Mouse (Mus musculus) liver, postnatal 0 days (tissue): ENCODE measurements at regions not wholly inside any gene's neighbourhood (a gene's known extent, or its start where the extent isn't known, plus 50 kb on each side); places are given as distances from the start of the nearest gene placed in this dataset.
A peak's percentile ranks its signal among the peaks of the same experiment; 100 is the strongest.

Experiments
- ATAC-seq: fragments of 200-750 bp; cut with Nextera tagmentation; 2 replicates; pipeline ENCODE4 v1.8.0; 2017; ENCODE audit warnings: mild to moderate bottlenecking, moderate library complexity
- DNase-seq: peaks from one replicate; pipeline ENCODE4 v3.0.0-alpha.2; 2016
- H3K27ac ChIP-seq: fragments of 300-500 bp; sonication (generic); 2 replicates; pipeline ENCODE4 v1.5.1; 2014; ENCODE audit warnings: antibody characterized with exemption, moderate library complexity, mild to moderate bottlenecking, low read depth
- H3K27me3 ChIP-seq: fragments of 300-500 bp; sonication (generic); 2 replicates; pipeline ENCODE4 v1.6.1; 2014; ENCODE audit warnings: low read length, control low read depth, mixed read lengths; ENCODE audit not compliant: insufficient read depth
- H3K36me3 ChIP-seq: fragments of 300-500 bp; sonication (generic); replicated peaks from 2 replicates; pipeline ENCODE4 v1.6.1; 2014; ENCODE audit warnings: mild to moderate bottlenecking, control low read depth, low read length, moderate library complexity, mixed read lengths; ENCODE audit not compliant: insufficient read depth
- H3K4me1 ChIP-seq: fragments of 300-500 bp; sonication (generic); 2 replicates; pipeline ENCODE4 v1.6.1; 2014; ENCODE audit warnings: antibody characterized with exemption, mild to moderate bottlenecking, control low read depth; ENCODE audit not compliant: insufficient read depth
- H3K4me2 ChIP-seq: fragments of 300-500 bp; sonication (generic); 2 replicates; pipeline ENCODE4 v1.6.1; 2014; ENCODE audit warnings: low read depth, mild to moderate bottlenecking, low read length, moderate library complexity, mixed read lengths
- H3K4me3 ChIP-seq: fragments of 300-500 bp; sonication (generic); 2 replicates; pipeline ENCODE4 v1.5.1; 2014; ENCODE audit warnings: low read depth, low read length
- H3K9ac ChIP-seq: fragments of 300-500 bp; sonication (generic); replicated peaks from 2 replicates; pipeline ENCODE4 v1.6.1; 2014; ENCODE audit warnings: mild to moderate bottlenecking, moderate library complexity
- H3K9me3 ChIP-seq: fragments of 300-500 bp; sonication (generic); 2 replicates; pipeline ENCODE4 v1.6.1; 2016; ENCODE audit warnings: mild to moderate bottlenecking, control low read depth, low read length, mixed read lengths
- CTCF ChIP-seq: sonication (generic); IDR thresholded peaks from 2 replicates; pipeline ENCODE4 v1.5.1; 2016; ENCODE audit warnings: antibody characterized with exemption, low read depth
- EP300 ChIP-seq: IDR thresholded peaks from 2 replicates; pipeline ENCODE4 v1.6.1; 2016; ENCODE audit warnings: antibody characterized with exemption, low read depth, mild to moderate bottlenecking
- WGBS: fragments of 180-500 bp; shearing (Covaris S2); extraction: QIAGEN DNeasy Blood & Tissue Kit; methylation state at CpG from one replicate; pipeline ENCODE4 v1.1.7; 2014; ENCODE audit not compliant: insufficient replicate concordance; 5-methylcytosine and 5-hydroxymethylcytosine counted together

DNA sequence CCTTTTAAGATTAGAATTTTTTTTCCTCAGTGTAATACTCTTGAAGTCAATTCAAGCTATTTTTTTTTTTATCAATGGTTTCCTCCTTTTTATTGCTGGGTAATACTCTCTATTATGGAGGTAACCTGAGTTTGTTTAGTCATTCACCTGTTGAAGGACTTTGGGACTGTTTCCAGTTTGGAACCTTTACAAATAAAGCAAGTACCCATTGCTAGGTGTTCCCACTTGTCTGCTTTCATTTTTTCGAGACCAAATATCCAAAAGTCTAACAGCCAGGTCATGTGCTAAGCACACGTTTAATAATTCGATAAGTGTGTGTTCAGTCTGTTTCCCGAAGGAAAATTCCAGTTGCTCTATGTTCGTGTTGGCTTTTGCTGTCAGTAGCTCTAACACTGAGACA, 67.6 kb downstream of the Lsm3 start:
- Histone ChIP-seq H3K27ac (no peak overlapping the region), H3K9ac (no peak overlapping the region), H3K9me3 (no peaks in the 10 kb centered on the region), H3K4me2 (no peak overlapping the region), H3K27me3 (no peaks in the 10 kb centered on the region), H3K36me3 (no peaks in the 10 kb centered on the region), H3K4me1 (0 out of 2 replicates have a peak, but pooled peaks cover 3% of the 10 kb centered on the region), H3K4me3 (no peak overlapping the region)
- ATAC-seq (no peak), DNase-seq (no peak)
- no peak for TF ChIP-seq CTCF
- no peak for TF ChIP-seq EP300
- WGBS = 77% methylated on average over 5 of the region's 5 CpGs

DNA sequence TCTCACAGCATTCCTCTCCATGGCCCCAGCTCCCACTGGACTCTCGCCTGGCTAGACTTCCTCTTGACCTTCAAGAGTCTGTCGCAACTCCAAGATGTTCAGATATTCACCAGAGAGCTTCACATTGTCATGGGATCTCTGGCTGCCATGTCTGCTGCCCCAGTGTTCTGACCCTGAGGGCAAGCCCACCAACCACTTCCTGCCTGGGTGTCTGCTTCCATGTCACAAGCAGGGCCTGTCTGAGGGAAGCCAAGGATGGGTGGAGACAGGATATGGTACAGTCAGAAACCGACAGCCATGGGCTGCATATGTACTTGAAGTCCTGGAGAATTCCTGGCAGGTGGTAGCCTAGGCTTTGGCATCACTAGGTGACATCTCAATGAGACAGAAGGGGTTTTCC, 69.8 kb downstream of the Lsm3 start:
- H3K27ac ChIP-seq = no peak overlapping the region
- DNase-seq (no peak), ATAC-seq (no peak)
- H3K9ac ChIP-seq = no peak overlapping the region
- TF ChIP-seq CTCF (no peak), EP300 (no peak)
- H3K9me3 ChIP-seq = no peaks in the 10 kb centered on the region
- H3K4me1 ChIP-seq = 0 out of 2 replicates have a peak, but pooled peaks cover 3% of the 10 kb centered on the region
- 50% methylated on average over 3 of the region's 3 CpGs for WGBS
- H3K36me3 ChIP-seq = no peaks in the 10 kb centered on the region
- no peaks in the 10 kb centered on the region for H3K27me3 ChIP-seq
- H3K4me3 ChIP-seq = no peak overlapping the region
- no peak overlapping the region for H3K4me2 ChIP-seq

DNA sequence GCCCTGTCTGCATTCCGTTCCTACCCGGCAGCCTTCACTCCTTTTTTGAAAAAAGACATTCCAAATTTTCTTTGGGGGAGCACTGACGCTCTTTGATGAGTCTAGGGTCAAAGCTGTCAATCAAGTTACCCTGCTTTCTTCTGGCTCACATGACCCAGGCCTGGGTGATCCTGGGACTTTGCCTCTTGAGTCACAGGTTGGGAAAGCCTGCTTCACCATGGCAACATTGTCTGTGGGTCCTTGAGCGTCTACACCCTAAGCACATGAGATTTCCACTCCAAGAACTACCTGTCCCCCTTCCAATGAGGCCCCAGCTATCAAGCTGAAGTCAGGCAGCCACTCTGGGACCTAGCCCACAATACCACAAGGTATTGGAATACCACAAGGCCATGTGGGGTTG, 73.5 kb downstream of the Lsm3 start:
- Histone ChIP-seq H3K27ac (no peak overlapping the region), H3K36me3 (no peaks in the 10 kb centered on the region), H3K4me2 (no peak overlapping the region), H3K4me3 (no peak overlapping the region), H3K9ac (no peak overlapping the region), H3K4me1 (no peaks in the 10 kb centered on the region), H3K27me3 (no peaks in the 10 kb centered on the region), H3K9me3 (no peaks in the 10 kb centered on the region)
- no peak for DNase-seq
- 73% methylated on average over 4 of the region's 4 CpGs for WGBS
- ATAC-seq = peak; percentile 27; the same call in 1 of the 2 replicates
- TF ChIP-seq EP300 (no peak), CTCF (no peak)

DNA sequence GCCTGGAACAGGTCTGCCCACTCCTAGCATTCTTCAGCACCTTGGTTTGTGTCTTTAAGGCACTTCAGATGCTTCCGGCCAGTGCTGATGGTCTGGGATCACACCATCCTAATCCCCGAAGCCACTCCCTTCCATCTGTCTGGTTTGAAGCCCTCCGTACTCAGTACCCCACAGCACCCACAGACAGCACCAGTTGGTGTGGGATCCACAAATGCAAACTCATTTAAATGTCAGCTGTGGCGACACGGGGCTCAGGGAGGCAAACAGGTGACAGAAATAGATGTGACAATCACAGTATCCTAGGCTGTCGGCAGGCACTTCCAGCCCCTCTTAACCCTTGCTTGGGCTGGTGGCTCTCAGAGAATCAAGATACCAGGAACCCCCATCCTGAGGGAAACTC, 74.7 kb downstream of the Lsm3 start:
- Histone ChIP-seq H3K9me3 (no peaks in the 10 kb centered on the region), H3K36me3 (no peaks in the 10 kb centered on the region), H3K4me1 (no peaks in the 10 kb centered on the region), H3K27me3 (no peaks in the 10 kb centered on the region), H3K4me2 (no peak overlapping the region), H3K9ac (no peak overlapping the region), H3K4me3 (no peak overlapping the region), H3K27ac (no peak overlapping the region)
- TF ChIP-seq EP300 = no peak
- TF ChIP-seq CTCF = no peak
- DNase-seq = no peak
- 38% methylated on average over 6 of the region's 6 CpGs for WGBS
- ATAC-seq = no peak

GRCm38 (mm10) chr6:91590806-91591571, 75.3 kb downstream of the Lsm3 start:
- H3K4me2 ChIP-seq = no peak overlapping the region
- no peaks in the 10 kb centered on the region for H3K27me3 ChIP-seq
- TF ChIP-seq CTCF (no peak), EP300 (no peak)
- ATAC-seq (no peak), DNase-seq (peak; percentile 28)
- H3K4me1 ChIP-seq = no peaks in the 10 kb centered on the region
- no peak overlapping the region for H3K4me3 ChIP-seq
- no peak overlapping the region for H3K9ac ChIP-seq
- WGBS = 47% methylated on average over 8 of the region's 8 CpGs
- no peaks in the 10 kb centered on the region for H3K9me3 ChIP-seq
- no peak overlapping the region for H3K27ac ChIP-seq
- no peaks in the 10 kb centered on the region for H3K36me3 ChIP-seq

DNA sequence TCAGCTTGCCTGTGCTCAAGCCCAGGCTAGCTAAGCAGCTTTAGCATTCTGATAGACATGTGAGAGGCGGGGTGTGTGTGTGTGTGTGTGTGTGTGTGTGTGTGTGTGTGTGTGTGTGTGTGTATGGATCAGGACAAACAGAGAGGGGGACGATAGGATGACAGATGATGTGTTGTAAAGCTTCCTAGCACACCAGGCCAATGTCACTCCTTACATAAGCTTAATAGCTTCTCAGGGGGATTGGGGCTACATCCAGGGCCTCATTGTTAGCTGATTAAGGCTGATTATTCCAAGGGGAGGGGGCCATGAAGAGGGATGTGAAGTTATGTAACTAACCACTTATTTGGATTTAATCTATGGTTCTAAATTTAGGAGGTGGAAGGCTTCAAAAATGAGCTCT, 76.9 kb downstream of the Lsm3 start:
- Histone ChIP-seq H3K27me3 (no peaks in the 10 kb centered on the region), H3K9ac (no peak overlapping the region), H3K4me3 (no peak overlapping the region), H3K9me3 (no peaks in the 10 kb centered on the region), H3K4me2 (no peak overlapping the region), H3K27ac (no peak overlapping the region), H3K4me1 (no peaks in the 10 kb centered on the region), H3K36me3 (no peaks in the 10 kb centered on the region)
- DNase-seq (no peak), ATAC-seq (no peak)
- 52% methylated on average over 2 of the region's 2 CpGs for WGBS
- TF ChIP-seq CTCF (no peak), EP300 (no peak)
